Mouse (Mus musculus) heart, postnatal 4 days (tissue): ENCODE measurements around the gene Olfr624. TPM values are rescaled to one million over a fixed set of nuclear protein-coding genes. Genes with fewer than 3 reads are reported as not detected.
"Not testable (repeated sequence)": the region's sequence is repeated elsewhere in the genome, so short reads cannot be mapped to it uniquely, and the experiment has no call there.

Experiments
- DNase-seq: peaks from one replicate; pipeline ENCODE4 v3.0.0; 2021
- total RNA-seq, 2 experiments: library from RNA; stranded (reverse); gene quantifications; 2 replicates each; pipeline ENCODE4 v1.2.3; 2021

Gene Olfr624
- not detected for total RNA-seq

DNA sequence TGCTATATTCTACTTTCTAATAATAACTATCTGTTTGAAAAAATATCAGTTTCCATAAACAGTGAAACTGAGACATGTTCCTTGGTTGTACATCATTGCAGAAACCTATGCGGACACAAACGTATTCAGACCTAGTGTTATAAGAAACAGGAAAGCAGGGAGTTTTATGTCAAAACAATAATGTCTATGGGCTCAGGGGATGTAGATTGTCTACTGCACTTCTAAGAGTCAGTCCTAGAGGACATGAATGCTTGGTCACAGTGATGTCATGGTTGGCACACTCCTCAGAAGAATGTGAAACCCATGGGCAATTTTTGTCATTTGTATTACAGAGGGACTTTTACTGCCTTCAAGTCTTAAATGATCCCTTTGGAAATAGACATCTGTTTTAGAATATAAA, at the start of gene Olfr624:
TSS of gene Olfr624 (minus strand) at position 101 of the 400 bp plus-strand sequence.
- no peak for DNase-seq

DNA sequence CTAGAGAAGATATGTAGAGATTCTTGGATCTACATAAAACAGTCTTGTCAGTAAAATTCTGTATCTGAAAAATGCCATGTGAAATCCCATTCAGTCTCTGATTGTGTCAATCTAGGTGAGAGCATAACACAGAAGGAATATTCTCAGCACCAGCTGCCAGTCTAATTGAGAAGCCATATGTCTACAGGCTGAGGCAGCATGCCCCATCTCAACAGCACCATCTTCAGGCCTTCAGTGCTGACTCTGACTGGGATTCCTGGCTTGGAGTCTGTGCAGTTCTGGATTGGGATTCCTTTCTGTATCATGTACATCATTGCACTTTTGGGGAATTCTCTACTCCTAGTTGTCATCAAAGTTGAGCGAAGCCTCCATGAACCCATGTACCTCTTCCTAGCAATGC, 45.4 kb upstream of the Olfr624 start:
- not testable (repeated sequence) for DNase-seq

DNA sequence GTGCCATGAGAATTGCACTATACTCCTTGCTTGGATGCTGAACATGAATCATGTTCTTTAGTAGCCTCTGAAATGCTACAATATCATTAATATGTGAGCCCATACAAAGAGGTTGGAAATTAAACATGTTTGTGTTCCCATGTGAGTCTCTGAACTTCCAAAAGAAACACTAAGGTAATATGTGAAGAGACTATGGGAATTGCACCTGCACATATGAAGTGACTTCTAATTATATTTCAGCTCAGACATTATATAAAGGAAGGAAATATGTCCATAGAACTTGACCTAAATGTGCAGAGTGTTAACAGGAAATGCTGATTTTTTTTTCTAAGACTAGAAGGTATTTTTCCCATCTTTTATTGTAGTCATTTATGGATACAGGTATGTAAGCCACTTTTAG, 43.4 kb upstream of the Olfr624 start, which contains the start of gene Olfr243:
TSS of gene Olfr243 (plus strand) at position 301 of the 400 bp plus-strand sequence.
- DNase-seq, result no peak

DNA sequence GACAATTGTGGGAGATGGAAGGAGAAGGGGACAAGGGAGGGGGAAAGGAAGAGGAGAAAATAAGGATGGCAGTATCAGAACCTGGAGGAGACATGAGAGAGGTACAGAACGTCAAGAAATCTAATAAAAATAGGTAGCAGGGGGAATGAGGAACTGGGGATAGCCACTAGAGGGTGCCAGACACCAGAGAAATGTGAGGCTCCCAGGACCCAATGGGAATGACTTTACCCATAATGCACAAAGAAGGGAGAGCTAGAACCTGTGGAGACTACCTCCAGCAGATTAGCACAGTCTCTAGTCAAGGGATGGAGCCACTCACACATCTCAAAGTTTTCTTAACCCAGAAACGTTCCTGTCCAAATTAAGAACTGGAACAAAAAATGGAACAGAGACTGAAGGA, 41.0 kb upstream of the Olfr624 start:
- no peak for DNase-seq

DNA sequence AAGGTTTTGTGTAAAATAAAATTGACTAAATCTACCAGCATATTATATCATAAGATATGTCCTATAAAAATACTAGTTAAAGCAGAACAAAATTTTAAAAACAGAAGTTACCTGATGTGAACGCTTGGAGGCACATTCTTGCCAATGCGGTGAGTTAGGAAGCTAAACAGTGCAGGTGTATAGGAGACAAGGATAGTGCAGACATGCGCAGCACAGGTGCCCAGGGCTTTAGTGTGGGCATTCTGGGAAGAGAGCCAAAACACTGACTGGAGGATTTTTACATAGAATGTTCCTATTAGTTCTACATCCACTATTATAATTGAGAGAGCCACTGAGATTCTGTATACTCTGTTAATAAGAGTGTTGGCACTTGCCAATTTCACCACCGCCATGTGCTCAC, 28.5 kb upstream of the Olfr624 start:
- DNase-seq, result no peak

DNA sequence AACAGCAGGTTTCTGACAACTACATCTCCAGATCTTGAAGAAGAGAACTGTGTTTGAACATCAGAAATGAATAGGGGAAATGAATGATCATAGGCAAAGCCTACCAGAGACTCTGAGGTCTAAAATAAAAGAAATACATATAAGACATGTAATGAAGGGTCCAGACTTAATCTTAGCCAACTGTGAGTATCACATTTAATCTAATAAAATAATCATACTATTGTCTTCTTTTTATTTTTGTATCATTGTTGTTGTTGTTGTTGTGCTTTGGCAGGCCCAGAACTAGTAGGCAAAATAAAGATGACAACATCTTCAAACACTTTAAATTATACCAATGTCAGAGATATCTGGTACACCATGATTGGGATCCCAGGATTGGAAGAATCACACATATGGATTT, 11.4 kb upstream of the Olfr624 start, which contains the start of gene Olfr625-ps1:
TSS of gene Olfr625-ps1 (plus strand) at position 301 of the 400 bp plus-strand sequence.
- DNase-seq, result no peak

DNA sequence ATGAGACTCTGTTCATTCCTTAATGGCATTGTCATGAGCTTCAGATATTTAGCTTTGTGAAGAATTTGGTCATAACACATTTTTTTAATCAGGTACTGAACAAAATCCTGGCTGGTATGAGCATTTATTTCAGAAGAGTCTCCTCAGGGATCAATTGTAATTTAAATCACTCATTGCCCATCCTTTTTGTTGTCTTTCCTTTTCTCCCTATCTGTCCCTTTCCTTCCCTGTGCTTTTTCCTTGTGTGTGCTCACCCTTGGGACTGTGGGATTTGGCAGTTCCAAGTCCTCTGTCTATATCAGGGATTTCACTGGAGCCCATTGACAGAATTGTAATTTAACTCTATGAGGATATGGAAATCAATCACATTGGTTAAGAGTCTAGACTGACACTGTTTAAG, 7.4 kb downstream of the Olfr624 start, which contains the start of gene Olfr623:
TSS of gene Olfr623 (minus strand) at position 101 of the 400 bp plus-strand sequence.
- DNase-seq, result no peak

DNA sequence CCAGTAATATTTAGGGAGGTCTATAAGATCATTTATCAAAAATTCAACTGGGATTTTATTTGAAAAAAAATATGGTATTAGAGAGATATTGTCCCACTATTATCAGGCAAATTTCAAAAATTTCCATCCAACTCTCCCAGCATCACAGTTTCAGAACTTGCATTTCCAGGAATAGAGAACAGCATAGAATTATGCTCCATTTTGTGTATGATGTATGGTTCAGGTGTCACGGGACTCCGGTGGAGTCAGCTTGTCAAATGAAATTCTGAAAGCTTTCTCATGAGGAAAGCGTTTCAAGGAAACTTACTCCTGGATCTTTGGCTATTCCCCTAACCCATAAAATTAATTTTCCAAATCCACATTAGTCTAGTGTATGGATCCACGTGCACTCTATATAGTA, 26.9 kb downstream of the Olfr624 start:
- DNase-seq, result no peak

DNA sequence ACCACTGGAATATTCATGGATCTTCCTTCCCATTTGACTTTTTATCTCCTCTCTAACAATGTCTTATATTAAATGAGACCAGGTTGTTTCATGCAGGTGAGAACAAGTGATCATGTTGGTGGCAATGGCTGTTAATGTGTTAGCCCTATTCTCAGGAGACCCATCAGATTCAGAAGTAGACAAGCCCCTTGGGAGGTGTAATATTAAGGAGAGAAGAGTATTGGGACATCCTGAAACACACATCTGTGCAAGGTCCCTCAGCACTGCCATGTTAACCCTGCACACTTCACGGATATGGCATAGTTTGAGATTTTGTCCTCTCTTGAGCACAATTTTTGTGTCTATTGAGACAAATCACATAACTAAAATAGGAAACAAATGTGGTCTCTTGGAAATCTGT, 28.4 kb downstream of the Olfr624 start, which contains the start of gene Olfr622:
TSS of gene Olfr622 (minus strand) at position 101 of the 400 bp plus-strand sequence.
- DNase-seq, result no peak

DNA sequence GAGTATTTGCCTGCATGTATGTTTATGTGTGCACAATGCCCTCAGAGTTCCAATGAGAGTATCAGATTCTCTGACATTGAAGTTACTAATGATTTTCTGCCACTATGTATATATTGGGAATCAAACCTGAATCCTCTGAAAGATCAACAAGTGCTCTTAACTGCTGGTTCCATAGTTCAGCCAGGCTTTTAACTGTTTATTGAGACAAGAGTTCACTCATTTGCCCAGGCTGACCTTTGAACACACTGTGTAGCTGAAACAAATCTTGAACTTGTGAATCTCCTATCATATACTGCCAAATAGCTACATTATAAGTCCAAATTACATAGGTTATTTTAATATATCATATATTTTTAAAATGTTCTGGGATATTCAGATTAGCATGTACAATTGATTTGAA, 34.2 kb downstream of the Olfr624 start:
- no peak for DNase-seq

Other genes with a start within 250 kb of the Olfr624 start
- gene Olfr605, start 225.8 kb downstream of the Olfr624 start, total RNA-seq, result not detected
- gene Olfr606, start 222.1 kb downstream of the Olfr624 start, total RNA-seq, result not detected
- gene Olfr607, start 207.0 kb downstream of the Olfr624 start, total RNA-seq, result not detected
- gene Olfr608, start 201.3 kb downstream of the Olfr624 start, total RNA-seq, result 1 to 10 TPM; 3.8 to 4.1 TPM
- gene Olfr609, start 173.1 kb downstream of the Olfr624 start, total RNA-seq, result not detected
- gene Olfr610, start 159.1 kb downstream of the Olfr624 start, total RNA-seq, result not detected
- not detected for gene Olfr611, start 150.3 kb downstream of the Olfr624 start, total RNA-seq
- not detected for gene Olfr612, start 128.5 kb downstream of the Olfr624 start, total RNA-seq
- not detected for gene Olfr613, start 123.1 kb downstream of the Olfr624 start, total RNA-seq
- not detected for gene Olfr615, start 115.1 kb downstream of the Olfr624 start, total RNA-seq
- gene Olfr616, start 102.0 kb downstream of the Olfr624 start, total RNA-seq, result not detected
- gene Olfr617, start 98.1 kb downstream of the Olfr624 start, total RNA-seq, result not detected
- not detected for gene Olfr618, start 81.1 kb downstream of the Olfr624 start, total RNA-seq
- not detected for gene Olfr619, start 70.6 kb downstream of the Olfr624 start, total RNA-seq
- gene Olfr620, start 58.7 kb downstream of the Olfr624 start, total RNA-seq, result not detected
- gene Olfr622, start 28.5 kb downstream of the Olfr624 start, total RNA-seq, result not detected
- gene Olfr623, start 7.5 kb downstream of the Olfr624 start, total RNA-seq, result not detected
- not detected for gene Olfr625-ps1, start 11.5 kb upstream of the Olfr624 start, total RNA-seq
- not detected for gene Olfr243, start 43.5 kb upstream of the Olfr624 start, total RNA-seq
- not detected for gene Olfr628, start 59.2 kb upstream of the Olfr624 start, total RNA-seq
- gene Olfr629, start 73.8 kb upstream of the Olfr624 start, total RNA-seq, result not detected
- gene Olfr630, start 86.1 kb upstream of the Olfr624 start, total RNA-seq, result not detected
- not detected for gene Olfr69, start 100.4 kb upstream of the Olfr624 start, total RNA-seq
- not detected for gene Olfr68, start 108.5 kb upstream of the Olfr624 start, total RNA-seq
- gene Olfr67, start 120.6 kb upstream of the Olfr624 start, total RNA-seq, result not detected
- gene Hbb-bt, start 142.8 kb upstream of the Olfr624 start, total RNA-seq, result 1,000 to 10,000 TPM in 1 of 2 experiments, 100 to 1,000 TPM in 1; 541 to 1,864 TPM
- over 10,000 TPM in 1 of 2 experiments, 1,000 to 10,000 TPM in 1; 4,494 to 12,962 TPM for gene Hbb-bs, start 156.9 kb upstream of the Olfr624 start, total RNA-seq
- not detected for gene Hbb-bh2, start 169.3 kb upstream of the Olfr624 start, total RNA-seq
- gene Hbb-bh1, start 172.0 kb upstream of the Olfr624 start, total RNA-seq, result not detected
- under 1 TPM in 1 of 2 experiments, not detected in 1; 0.74 TPM for gene Hbb-y, start 182.0 kb upstream of the Olfr624 start, total RNA-seq
- gene Olfr66, start 215.1 kb upstream of the Olfr624 start, total RNA-seq, result not detected
- not detected for gene Olfr64, start 223.3 kb upstream of the Olfr624 start, total RNA-seq
- gene Olfr65, start 232.3 kb upstream of the Olfr624 start, total RNA-seq, result not detected